Mouse (Mus musculus): ENCODE measurements at regions not wholly inside any gene's neighbourhood (a gene's known extent, or its start where the extent isn't known, plus 50 kb on each side); places are given as distances from the start of the nearest gene placed in this dataset.

- Histone ChIP-seq H3K4me1 (peaks cover 5% of the 10 kb centered on the region; the same call in 1 of the 2 replicates), H3K4me3 (no peak overlapping the region), H3K4me2 (no peak overlapping the region), H3K9ac (no peak overlapping the region), H3K36me3 (no peaks in the 10 kb centered on the region), H3K27me3 (replicated peaks) (no peaks in the 10 kb centered on the region), H3K9me3 (no peaks in the 10 kb centered on the region), H3K27ac (replicated peaks) (no peak overlapping the region)
- no peak for ATAC-seq (ENCODE audit: extremely low read depth, insufficient number of reproducible peaks, low FRiP score, low TSS enrichment)
- WGBS: 84% methylated on average over 6 of the region's 6 CpGs
Measured at GRCm38 (mm10) chr1:185847161-185847560, 269.9 kb downstream of the Lyplal1 start.

- H3K4me1 ChIP-seq: no peaks in the 10 kb centered on the region
- H3K9me3 ChIP-seq: no peaks in the 10 kb centered on the region
- H3K36me3 ChIP-seq: no peaks in the 10 kb centered on the region
- no peak overlapping the region for H3K4me2 ChIP-seq
- no peaks in the 10 kb centered on the region for H3K27me3 ChIP-seq (replicated peaks)
- no peak overlapping the region for H3K4me3 ChIP-seq
- no peak overlapping the region for H3K27ac ChIP-seq (replicated peaks)
- H3K9ac ChIP-seq: no peak overlapping the region
- no peak for ATAC-seq (ENCODE audit: extremely low read depth, insufficient number of reproducible peaks, low FRiP score, low TSS enrichment)
Measured at GRCm38 (mm10) chr1:185850590-185850989, 266.5 kb downstream of the Lyplal1 start.

GRCm38 (mm10) chr1:185851262-185851893 lies 265.7 kb downstream of the Lyplal1 start:
- Histone ChIP-seq H3K36me3 (no peaks in the 10 kb centered on the region), H3K27me3 (replicated peaks) (no peaks in the 10 kb centered on the region), H3K9me3 (no peaks in the 10 kb centered on the region), H3K4me3 (no peak overlapping the region), H3K4me1 (no peaks in the 10 kb centered on the region), H3K4me2 (no peak overlapping the region), H3K27ac (replicated peaks) (no peak overlapping the region), H3K9ac (no peak overlapping the region)
- ATAC-seq (ENCODE audit: extremely low read depth, insufficient number of reproducible peaks, low FRiP score, low TSS enrichment): no peak
- 74% methylated on average over 5 of the region's 5 CpGs for WGBS

GRCm38 (mm10) chr1:185861692-185862091 lies 255.4 kb downstream of the Lyplal1 start:
- Histone ChIP-seq H3K27me3 (replicated peaks) (no peaks in the 10 kb centered on the region), H3K4me3 (no peak overlapping the region), H3K27ac (replicated peaks) (no peak overlapping the region), H3K4me1 (no peaks in the 10 kb centered on the region), H3K9ac (no peak overlapping the region), H3K36me3 (no peaks in the 10 kb centered on the region), H3K4me2 (no peak overlapping the region), H3K9me3 (no peaks in the 10 kb centered on the region)
- ATAC-seq (ENCODE audit: extremely low read depth, insufficient number of reproducible peaks, low FRiP score, low TSS enrichment): no peak
- WGBS: 42% methylated on average over 4 of the region's 4 CpGs

DNA sequence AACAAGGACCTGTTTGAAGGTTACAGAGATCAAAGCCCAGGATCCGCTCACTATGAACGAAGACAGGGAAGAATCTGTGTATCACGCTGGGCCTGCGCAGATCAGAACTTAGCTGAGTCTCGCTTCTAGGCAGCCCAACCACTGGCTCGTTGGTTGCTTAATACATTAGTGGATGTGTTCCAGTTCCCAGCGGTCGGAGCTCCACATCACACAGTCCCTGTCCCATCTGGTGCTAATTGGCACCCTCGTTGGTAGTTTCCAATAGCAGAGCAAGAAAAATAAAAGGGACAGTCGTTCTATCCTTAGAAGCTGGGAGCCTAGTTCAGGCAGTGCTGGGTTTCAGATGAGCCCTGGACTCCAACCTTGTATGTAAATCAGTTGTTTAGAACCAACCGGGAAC lies 251.2 kb downstream of the Lyplal1 start:
- Histone ChIP-seq H3K9ac (no peak overlapping the region), H3K27ac (replicated peaks) (no peak overlapping the region), H3K27me3 (replicated peaks) (no peaks in the 10 kb centered on the region), H3K9me3 (no peaks in the 10 kb centered on the region), H3K4me1 (no peaks in the 10 kb centered on the region), H3K4me3 (no peak overlapping the region), H3K4me2 (no peak overlapping the region), H3K36me3 (no peaks in the 10 kb centered on the region)
- WGBS: 83% methylated on average over 11 of the region's 11 CpGs
- no peak for ATAC-seq (ENCODE audit: extremely low read depth, insufficient number of reproducible peaks, low FRiP score, low TSS enrichment)

DNA sequence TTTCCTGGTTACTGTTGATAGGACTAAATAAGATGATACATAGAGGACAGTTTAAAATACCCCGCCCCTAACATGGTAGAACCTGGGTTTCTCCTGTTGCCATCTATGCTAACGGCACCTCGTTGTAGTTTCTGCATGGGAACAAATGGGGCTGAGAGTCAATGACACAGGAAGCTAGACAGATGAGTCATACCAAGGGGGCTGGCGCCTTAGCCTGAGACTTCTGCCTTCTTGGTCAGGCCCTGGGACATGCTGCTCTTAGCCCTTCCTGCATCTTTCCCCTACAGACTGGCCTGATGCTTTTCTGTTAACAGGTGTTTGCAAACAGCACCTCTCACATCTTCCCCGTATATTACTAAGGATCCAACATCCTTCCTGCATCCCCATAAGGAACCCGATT lies 250.5 kb downstream of the Lyplal1 start:
- H3K27ac ChIP-seq (replicated peaks): no peak overlapping the region

GRCm38 (mm10) chr1:185867018-185867417 lies 250.1 kb downstream of the Lyplal1 start:
- no peaks in the 10 kb centered on the region for H3K4me1 ChIP-seq
- no peaks in the 10 kb centered on the region for H3K9me3 ChIP-seq
- H3K9ac ChIP-seq: no peak overlapping the region
- H3K36me3 ChIP-seq: no peaks in the 10 kb centered on the region
- H3K4me3 ChIP-seq: no peak overlapping the region
- no peak overlapping the region for H3K27ac ChIP-seq (replicated peaks)
- H3K4me2 ChIP-seq: no peak overlapping the region
- WGBS: 74% methylated on average over 4 of the region's 4 CpGs
- H3K27me3 ChIP-seq (replicated peaks): no peaks in the 10 kb centered on the region
- no peak for ATAC-seq (ENCODE audit: extremely low read depth, insufficient number of reproducible peaks, low FRiP score, low TSS enrichment)

More for the DNA sequence above, 250.5 kb downstream of the Lyplal1 start:
- Histone ChIP-seq H3K27me3 (replicated peaks) (no peaks in the 10 kb centered on the region), H3K36me3 (no peaks in the 10 kb centered on the region), H3K4me2 (no peak overlapping the region), H3K4me3 (no peak overlapping the region), H3K4me1 (no peaks in the 10 kb centered on the region), H3K9ac (no peak overlapping the region), H3K9me3 (no peaks in the 10 kb centered on the region)
- ATAC-seq (ENCODE audit: extremely low read depth, insufficient number of reproducible peaks, low FRiP score, low TSS enrichment): no peak
- 75% methylated on average over 6 of the region's 6 CpGs for WGBS

- Histone ChIP-seq H3K4me3 (no peak overlapping the region), H3K9me3 (no peaks in the 10 kb centered on the region), H3K4me2 (no peak overlapping the region), H3K27me3 (replicated peaks) (no peaks in the 10 kb centered on the region), H3K4me1 (no peaks in the 10 kb centered on the region), H3K27ac (replicated peaks) (no peak overlapping the region), H3K36me3 (no peaks in the 10 kb centered on the region), H3K9ac (no peak overlapping the region)
- WGBS: 72% methylated on average over 4 of the region's 4 CpGs
- ATAC-seq (ENCODE audit: extremely low read depth, insufficient number of reproducible peaks, low FRiP score, low TSS enrichment): no peak
Measured at GRCm38 (mm10) chr1:185868721-185869120, 248.4 kb downstream of the Lyplal1 start.

GRCm38 (mm10) chr1:185887031-185887430 lies 230.1 kb downstream of the Lyplal1 start:
- Histone ChIP-seq H3K4me3 (no peak overlapping the region), H3K27ac (replicated peaks) (no peak overlapping the region), H3K36me3 (no peaks in the 10 kb centered on the region), H3K9me3 (no peaks in the 10 kb centered on the region), H3K27me3 (replicated peaks) (no peaks in the 10 kb centered on the region), H3K4me2 (no peak overlapping the region), H3K4me1 (peaks cover 9% of the 10 kb centered on the region; the same call in 1 of the 2 replicates), H3K9ac (no peak overlapping the region)
- ATAC-seq (ENCODE audit: extremely low read depth, insufficient number of reproducible peaks, low FRiP score, low TSS enrichment): no peak
- WGBS: 68% methylated on average over 1 of the region's 1 CpGs

- H3K4me2 ChIP-seq: no peak overlapping the region
- no peaks in the 10 kb centered on the region for H3K27me3 ChIP-seq (replicated peaks)
- no peak overlapping the region for H3K27ac ChIP-seq (replicated peaks)
- no peaks in the 10 kb centered on the region for H3K36me3 ChIP-seq
- WGBS: 53% methylated on average over 4 of the region's 4 CpGs
- H3K9ac ChIP-seq: no peak overlapping the region
- no peak overlapping the region for H3K4me3 ChIP-seq
- ATAC-seq (ENCODE audit: extremely low read depth, insufficient number of reproducible peaks, low FRiP score, low TSS enrichment): no peak
- 0 out of 2 replicates have a peak, but pooled peaks cover 6% of the 10 kb centered on the region for H3K4me1 ChIP-seq
- H3K9me3 ChIP-seq: no peaks in the 10 kb centered on the region
Measured at GRCm38 (mm10) chr1:185891814-185892213, 225.3 kb downstream of the Lyplal1 start.

DNA sequence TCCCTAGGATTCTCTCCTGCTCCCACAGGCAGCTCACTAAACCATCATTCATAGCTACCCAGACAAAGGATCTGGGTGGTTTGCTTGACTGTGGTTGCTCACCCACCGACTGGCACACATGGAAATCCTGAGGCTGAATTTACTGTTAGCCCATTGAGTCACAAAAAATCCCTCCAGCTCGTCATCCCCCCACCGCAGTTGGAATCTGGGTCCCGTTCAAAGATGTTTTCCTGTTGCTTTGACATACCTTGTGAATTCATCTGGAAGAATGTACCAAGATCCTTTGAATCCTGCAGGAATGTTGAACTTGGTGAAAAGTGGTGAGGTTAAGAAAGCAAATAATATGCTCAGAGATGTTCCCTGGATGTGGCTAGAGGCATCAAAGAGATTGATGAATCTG lies 223.7 kb downstream of the Lyplal1 start:
- Histone ChIP-seq H3K27me3 (replicated peaks) (no peaks in the 10 kb centered on the region), H3K4me3 (no peak overlapping the region), H3K9ac (no peak overlapping the region), H3K4me2 (no peak overlapping the region), H3K4me1 (peaks cover 6% of the 10 kb centered on the region), H3K9me3 (no peaks in the 10 kb centered on the region), H3K27ac (replicated peaks) (no peak overlapping the region), H3K36me3 (no peaks in the 10 kb centered on the region)
- ATAC-seq (ENCODE audit: extremely low read depth, insufficient number of reproducible peaks, low FRiP score, low TSS enrichment): no peak
- WGBS: 66% methylated on average over 4 of the region's 4 CpGs

- H3K27ac ChIP-seq (replicated peaks): no peak overlapping the region
- no peak for ATAC-seq (ENCODE audit: extremely low read depth, insufficient number of reproducible peaks, low FRiP score, low TSS enrichment)
- H3K9me3 ChIP-seq: peaks cover 11% of the 10 kb centered on the region; the same call in 1 of the 2 replicates
- H3K4me2 ChIP-seq: no peak overlapping the region
- H3K27me3 ChIP-seq (replicated peaks): no peaks in the 10 kb centered on the region
- H3K9ac ChIP-seq: no peak overlapping the region
- 28% methylated on average over 9 of the region's 9 CpGs for WGBS
- no peak overlapping the region for H3K4me3 ChIP-seq
- peaks cover 21% of the 10 kb centered on the region for H3K4me1 ChIP-seq
- H3K36me3 ChIP-seq: no peaks in the 10 kb centered on the region
Measured at GRCm38 (mm10) chr1:185898475-185898874, 218.6 kb downstream of the Lyplal1 start.

All from heart, embryonic 13.5 days (tissue).